Mouse (Mus musculus) myocyte (in vitro differentiated cells): Measurements from ENCODE around the gene Susd1.

Source experiments
- CEBPB ChIP-seq: IDR thresholded peaks from 2 replicates; pipeline ENCODE4 v1.6.1; 2011; ENCODE audit warnings: mild to moderate bottlenecking, moderate library complexity; ENCODE audit not compliant: poor library complexity, insufficient read depth, severe bottlenecking
- E2F4 ChIP-seq: IDR thresholded peaks from one replicate; pipeline ENCODE4 v1.6.1; 2011; ENCODE audit warnings: mild to moderate bottlenecking, control low read depth, moderate library complexity; ENCODE audit not compliant: insufficient read depth
- MAX ChIP-seq: IDR thresholded peaks from one replicate; pipeline ENCODE4 v1.6.1; 2011; ENCODE audit warnings: low read depth, mild to moderate bottlenecking, control low read depth
- MYOD1 ChIP-seq, 3 experiments: IDR thresholded peaks; one replicate each; pipeline ENCODE4 v1.6.1; 2011; ENCODE audit warnings: control low read depth in 2 of 3, low read depth in 2 of 3, mild to moderate bottlenecking in 2 of 3, moderate library complexity in 1 of 3; ENCODE audit not compliant: insufficient read length in 2 of 3, control insufficient read depth in 1 of 3
- MYOG ChIP-seq, 3 experiments: IDR thresholded peaks; one replicate each; pipeline ENCODE4 v1.6.1; 2011; ENCODE audit warnings: control low read depth in 2 of 3, low read depth in 2 of 3, mild to moderate bottlenecking in 2 of 3; ENCODE audit not compliant: insufficient read length in 2 of 3, control insufficient read depth in 1 of 3, insufficient read depth in 1 of 3
- POLR2A ChIP-seq: IDR thresholded peaks from one replicate; pipeline ENCODE4 v1.6.1; 2011; ENCODE audit warnings: low read depth, mild to moderate bottlenecking, control low read depth, moderate library complexity; ENCODE audit not compliant: insufficient read length
- POLR2AphosphoS2 ChIP-seq: IDR thresholded peaks from one replicate; pipeline ENCODE4 v1.6.1; 2011; ENCODE audit warnings: low read depth, control low read depth; ENCODE audit not compliant: insufficient read length
- TCF12 ChIP-seq: IDR thresholded peaks from one replicate; pipeline ENCODE4 v1.6.1; 2011; ENCODE audit warnings: mild to moderate bottlenecking, control low read depth; ENCODE audit not compliant: poor library complexity, insufficient read depth, severe bottlenecking
- USF1 ChIP-seq: IDR thresholded peaks from one replicate; pipeline ENCODE4 v1.6.1; 2011; ENCODE audit warnings: low read depth, mild to moderate bottlenecking, control low read depth, moderate library complexity

GRCm38 (mm10) chr4:59315553-59316405, 122.7 kb downstream of the Susd1 start:
- TF ChIP-seq POLR2A (peak; percentile 34), MAX (no peak), MYOG (IDR thresholded peaks at IDR 0.05; ENCODE audit: control insufficient read depth in 1 of 3, insufficient read depth in 1 of 3, insufficient read length in 2 of 3, low read depth in 2 of 3) (peak in 2 of 3 experiments; percentile 58 to 81), USF1 (peak; percentile 70), MYOD1 (IDR thresholded peaks at IDR 0.05; ENCODE audit: control insufficient read depth in 1 of 3, insufficient read length in 2 of 3, low read depth in 2 of 3) (peak in 2 of 3 experiments; percentile 84 to 93), CEBPB (peak; percentile 13; the same call in 1 of the 2 replicates), TCF12 (peak; percentile 92), E2F4 (no peak), POLR2AphosphoS2 (no peak)
